Comparison of ENCODE assay signal across 14 mouse cellular contexts in the genomic region with DNA sequence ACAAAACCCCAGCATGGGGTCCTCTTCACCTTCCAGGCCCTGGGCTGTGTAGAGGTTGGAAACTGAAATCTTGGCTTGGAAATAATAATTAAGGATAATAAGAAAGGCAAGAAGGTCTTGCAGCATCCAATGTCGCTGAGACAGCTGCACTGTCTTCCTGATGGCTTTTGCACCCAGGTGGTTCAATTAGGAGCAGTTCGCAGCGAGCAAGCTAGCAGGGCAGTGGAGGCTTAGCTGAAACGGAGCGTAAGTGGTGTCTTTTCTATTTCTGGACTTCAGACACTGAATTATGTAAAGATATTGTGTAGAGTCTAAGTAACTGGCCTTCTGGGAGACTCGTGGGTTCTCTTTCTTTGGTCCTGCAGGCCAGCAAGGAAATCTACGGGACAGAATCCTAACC. TPM values are rescaled to one million over a fixed set of nuclear protein-coding genes. Genes with fewer than 3 reads are reported as not detected.
DNase-seq lines count a peak whose midpoint lies in the region; ATAC-seq and TF ChIP-seq lines count a peak whose summit lies in the region.
"Had no signal": no experiment of that assay in that cellular context is flagged by ENCODE, and none has a peak within 500 bp of the region (broad histone marks: within the 10 kb centered on the region; RNA-seq: fewer than 3 reads in every experiment).

No protein-coding gene starts in this region.

- no peaks in the 10 kb centered on the region for H3K27me3 ChIP-seq in heart, embryonic 15.5 days
- H3K27me3 ChIP-seq in thymus, adult 2 months (ENCODE audit: control insufficient read depth, insufficient read depth, low read length): no peaks in the 10 kb centered on the region
- no peaks in the 10 kb centered on the region for H3K27me3 ChIP-seq in hindbrain, embryonic 16.5 days (replicated peaks; ENCODE audit: control insufficient read depth, insufficient read depth, low read length)

- no peak for DNase-seq in heart, adult 8-10 months (ENCODE audit: low spot score)
- no peak for DNase-seq in thymus, adult 2 months
- no peak for DNase-seq in thymus, postnatal 36 days
- peak; percentile 59 for DNase-seq in thymus, postnatal 25 days
- DNase-seq in spleen, adult 12 weeks (ENCODE audit: low spot score): no peak
- DNase-seq in ovary, postnatal 10 days (ENCODE audit: low spot score): no peak
- DNase-seq: embryo, embryonic 11 days; heart, adult 11 months; heart, postnatal 4 days; kidney, adult 9 months; lung, adult 18-20 months had no signal

- H3K4me1 ChIP-seq in heart, embryonic 15.5 days (replicated peaks): peaks cover 6% of the 10 kb centered on the region
- peaks cover 49% of the 10 kb centered on the region for H3K4me1 ChIP-seq in thymus, adult 2 months (replicated peaks; ENCODE audit: control insufficient read depth, insufficient read depth, low read length)
- peaks cover 13% of the 10 kb centered on the region for H3K4me1 ChIP-seq in hindbrain, embryonic 16.5 days (ENCODE audit: control insufficient read depth, insufficient read depth, low read depth, low read length)

- TF ChIP-seq CTCF in thymus, adult 2 months (IDR thresholded peaks at IDR 0.05; ENCODE audit: borderline replicate concordance, control insufficient read depth, extremely low read depth, insufficient read depth, low read length, poor library complexity): no peak

- no peak for TF ChIP-seq POLR2A in thymus, adult 2 months (IDR thresholded peaks at IDR 0.05; ENCODE audit: control insufficient read depth, extremely low read depth, insufficient read depth, low read length, poor library complexity)

- no peaks in the 10 kb centered on the region for H3K9me3 ChIP-seq in heart, embryonic 15.5 days (replicated peaks)
- no peaks in the 10 kb centered on the region for H3K9me3 ChIP-seq in hindbrain, embryonic 16.5 days (ENCODE audit: control insufficient read depth, low read length)

- H3K9ac ChIP-seq in heart, embryonic 15.5 days: no peak overlapping the region
- no peak overlapping the region for H3K9ac ChIP-seq in hindbrain, embryonic 16.5 days (ENCODE audit: low read depth, low read length)

- ATAC-seq in heart, embryonic 15.5 days (replicated peaks; ENCODE audit: insufficient number of reproducible peaks, insufficient read depth, low FRiP score, low read depth): no peak
- peak; percentile 5; the same call in 1 of the 2 replicates for ATAC-seq in hindbrain, embryonic 16.5 days

- 68% methylated on average over 7 of the region's 7 CpGs for WGBS in heart, embryonic 15.5 days
- 7% methylated on average over 7 of the region's 7 CpGs for WGBS in thymus, adult 2 months
- WGBS in hindbrain, embryonic 16.5 days: 53% methylated on average over 7 of the region's 7 CpGs

- no peaks in the 10 kb centered on the region for H3K36me3 ChIP-seq in heart, embryonic 15.5 days
- H3K36me3 ChIP-seq in thymus, adult 2 months (ENCODE audit: control insufficient read depth, insufficient read depth, low read length): no peaks in the 10 kb centered on the region
- H3K36me3 ChIP-seq in hindbrain, embryonic 16.5 days (ENCODE audit: control insufficient read depth, insufficient read depth, low read length): no peaks in the 10 kb centered on the region

- H3K4me2 ChIP-seq in heart, embryonic 15.5 days: no peak overlapping the region
- no peak overlapping the region for H3K4me2 ChIP-seq in hindbrain, embryonic 16.5 days (ENCODE audit: low read length)

- no peak overlapping the region for H3K27ac ChIP-seq in heart, embryonic 15.5 days
- H3K27ac ChIP-seq in thymus, adult 2 months (ENCODE audit: control insufficient read depth, insufficient read depth, low read length): peak overlapping the region; percentile 98
- no peak overlapping the region for H3K27ac ChIP-seq in hindbrain, embryonic 16.5 days (ENCODE audit: low read depth, low read length)

- H3K4me3 ChIP-seq in heart, embryonic 15.5 days: peak overlapping the region; percentile 15; the same call in 1 of the 2 replicates
- H3K4me3 ChIP-seq in thymus, adult 2 months (ENCODE audit: control insufficient read depth, insufficient read depth, low read length): peak overlapping the region; percentile 48
- no peak overlapping the region for H3K4me3 ChIP-seq in hindbrain, embryonic 16.5 days (ENCODE audit: low read length)

RNA-seq across cellular contexts. Expression of a gene that starts 56.8 kb away (rescaled TPM):
- 0.46 and 0.97 TPM in 2 replicates for polyA plus RNA-seq in heart, embryonic 15.5 days (2015; fragmentation: Nextera tagmentation; extraction: Ambion mirVana)
- total RNA-seq in heart, adult 8-10 months (2022): 1 to 10 TPM in 1 of 4 experiments, under 1 TPM in 3; 0.72 to 1.3 (median 0.74) TPM
- polyA plus RNA-seq in thymus, adult 2 months (2012; rRNA removed): 0.98 and 1.4 TPM in 2 replicates
- polyA plus RNA-seq in hindbrain, embryonic 16.5 days (2015; fragmentation: Nextera tagmentation; extraction: Ambion mirVana): 5.0 and 6.0 TPM in 2 replicates
- total RNA-seq: adrenal gland, postnatal 4 days had no signal

RNA-seq across cellular contexts. Expression of a gene that starts 57.7 kb away (rescaled TPM):
- 75.2 and 89.4 TPM in 2 replicates for polyA plus RNA-seq in heart, embryonic 15.5 days (2015; fragmentation: Nextera tagmentation; extraction: Ambion mirVana)
- 100 to 1,000 TPM; 131 to 164 (median 151) TPM for total RNA-seq in heart, adult 8-10 months (2022)
- 74.9 and 166 TPM in 2 replicates for polyA plus RNA-seq in thymus, adult 2 months (2012; rRNA removed)
- polyA plus RNA-seq in hindbrain, embryonic 16.5 days (2015; fragmentation: Nextera tagmentation; extraction: Ambion mirVana): 78.5 and 91.0 TPM in 2 replicates
